Mouse (Mus musculus) heart, adult 2 months (tissue): ENCODE data around the gene Sipa1l2.

Experiments used
- CTCF ChIP-seq: fragments of 200-600 bp; IDR thresholded peaks from 2 replicates; pipeline ENCODE4 v1.8.1; 2022; ENCODE audit warnings: antibody characterized with exemption, mild to moderate bottlenecking, moderate library complexity
- POLR2A ChIP-seq: fragments of 200-500 bp; IDR thresholded peaks from 2 replicates; pipeline ENCODE4 v1.6.1; 2011; ENCODE audit warnings: mild to moderate bottlenecking, low read depth, low read length, control low read depth; ENCODE audit not compliant: insufficient read depth

DNA sequence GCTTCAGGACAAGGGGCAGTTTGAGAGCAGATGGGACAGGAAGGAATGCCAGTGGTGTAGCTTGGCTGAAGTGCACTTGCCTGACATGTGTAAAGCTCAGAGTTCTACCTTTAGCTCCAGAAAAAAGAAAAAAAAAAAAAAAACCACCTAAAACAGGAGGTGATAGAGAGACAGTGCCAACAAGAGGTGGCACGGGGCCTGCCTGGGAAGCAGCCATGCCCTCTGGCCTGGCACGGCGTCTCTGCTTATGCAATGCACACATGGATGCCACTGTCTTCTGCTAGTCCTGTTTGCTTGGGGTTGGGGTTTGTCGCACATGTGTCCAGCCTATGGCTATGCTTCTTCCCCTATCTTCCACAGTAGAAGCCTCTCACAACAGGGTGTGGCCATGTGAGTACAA is 2.6 kb upstream of the Sipa1l2 start:
- no peak for TF ChIP-seq POLR2A
- TF ChIP-seq CTCF: no peak
